Mouse (Mus musculus) spleen, adult 2 months (tissue): Measurements from ENCODE around the gene Mettl2. TPM values are rescaled to one million over a fixed set of nuclear protein-coding genes. Genes with fewer than 3 reads are reported as not detected.

Experiments used
- DNase-seq, 2 experiments: peaks; one replicate each; pipeline versions ENCODE4 v3.0.0 to v3.0.0-alpha.2; 2012 to 2021; ENCODE audit warnings: low spot score in 2 of 2, low read depth in 1 of 2
- H3K27ac ChIP-seq: fragments of 200-500 bp; 2 replicates; pipeline ENCODE4 v1.5.1; 2012; ENCODE audit warnings: low read length, inconsistent platforms; ENCODE audit not compliant: insufficient read depth
- H3K27me3 ChIP-seq: fragments of 200-500 bp; 2 replicates; pipeline ENCODE4 v1.6.1; 2012; ENCODE audit warnings: mild to moderate bottlenecking, moderate library complexity, low read length, inconsistent platforms; ENCODE audit not compliant: control insufficient read depth, insufficient read depth
- H3K36me3 ChIP-seq: fragments of 200-500 bp; 2 replicates; pipeline ENCODE4 v1.6.1; 2012; ENCODE audit warnings: mild to moderate bottlenecking, low read length, inconsistent platforms; ENCODE audit not compliant: control insufficient read depth, insufficient read depth
- H3K4me1 ChIP-seq: fragments of 200-500 bp; 2 replicates; pipeline ENCODE4 v1.6.1; 2011; ENCODE audit warnings: inconsistent platforms; ENCODE audit not compliant: control insufficient read depth, insufficient read depth, insufficient read length
- H3K4me3 ChIP-seq: fragments of 200-500 bp; 2 replicates; pipeline ENCODE4 v1.5.1; 2011; ENCODE audit warnings: mild to moderate bottlenecking, inconsistent platforms; ENCODE audit not compliant: insufficient read depth, insufficient read length; ENCODE audit errors: extremely low read depth
- CTCF ChIP-seq: fragments of 200-500 bp; IDR thresholded peaks from 2 replicates; pipeline ENCODE4 v1.5.1; 2011; ENCODE audit warnings: mild to moderate bottlenecking, inconsistent platforms; ENCODE audit not compliant: insufficient read depth, insufficient read length, insufficient replicate concordance; ENCODE audit errors: extremely low read depth
- POLR2A ChIP-seq: fragments of 200-500 bp; IDR thresholded peaks from 2 replicates; pipeline ENCODE4 v1.6.1; 2011; ENCODE audit warnings: low read depth, low read length, inconsistent platforms
- WGBS: fragments of 180-500 bp; shearing (Covaris S2); methylation state at CpG from one replicate; pipeline ENCODE4 v1.1.7; 2018; 5-methylcytosine and 5-hydroxymethylcytosine counted together
- polyA plus RNA-seq: library from polyadenylated mRNA; depleted of rRNA; stranded (reverse); fragments of >200 nt; gene quantifications from 2 replicates; pipeline ENCODE4 v1.2.3, GENCODE M21; 2012

Gene Mettl2
- polyA plus RNA-seq, 1 experiment: 8.5 TPM

DNA sequence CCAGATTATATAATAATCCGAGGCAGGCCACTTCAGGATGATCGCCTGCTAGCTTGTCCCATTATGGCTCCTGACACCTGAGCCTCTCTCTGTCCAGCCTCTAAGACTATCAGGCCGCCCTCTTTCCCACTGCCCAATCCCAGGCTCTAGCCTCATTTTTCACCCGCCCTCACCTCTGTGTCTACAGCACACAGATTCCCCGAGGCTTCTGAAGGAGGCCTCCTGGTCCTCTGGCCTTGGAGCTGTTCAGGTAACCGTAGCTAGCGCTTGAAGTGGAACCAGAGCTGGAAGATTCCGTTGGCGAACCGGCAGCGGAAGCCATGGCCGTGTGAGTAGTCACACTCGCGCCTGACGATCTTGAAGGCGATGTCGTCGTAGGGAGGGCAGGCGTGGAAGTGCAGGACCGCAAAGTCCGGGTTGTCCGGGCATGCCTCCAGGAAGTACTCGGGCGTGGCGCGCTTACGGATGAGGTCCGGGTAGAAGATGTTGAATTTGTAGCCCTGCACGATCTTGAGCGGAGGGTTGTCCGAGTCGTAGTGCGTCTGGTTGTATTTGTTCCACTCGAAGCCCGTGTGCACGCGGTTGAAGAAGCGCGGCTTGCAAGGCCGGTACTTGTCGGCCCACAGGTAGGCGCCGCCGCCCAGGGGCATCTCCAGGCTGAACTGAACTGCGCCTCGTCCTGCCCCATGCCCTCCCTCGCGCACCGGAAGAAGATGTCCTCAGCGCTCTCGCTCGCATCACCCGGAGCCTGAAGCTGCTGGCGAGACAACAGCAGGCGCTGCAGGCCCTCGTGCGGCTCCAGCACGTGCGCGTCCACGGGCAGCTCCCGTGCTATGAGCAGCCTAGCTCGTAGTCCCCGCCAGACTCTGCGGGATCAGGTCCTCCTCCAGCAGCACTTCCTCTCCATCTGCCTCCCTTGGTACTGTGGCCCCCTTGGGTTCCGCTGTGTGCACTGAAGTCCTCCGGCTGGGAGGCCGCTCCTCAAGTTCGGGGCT lies 38.6 kb downstream of the Mettl2 start:
- Histone ChIP-seq H3K36me3 (no peaks in the 10 kb centered on the region), H3K4me1 (no peaks in the 10 kb centered on the region), H3K4me3 (no peak overlapping the region), H3K27me3 (no peaks in the 10 kb centered on the region), H3K27ac (no peak overlapping the region)
- no peak for TF ChIP-seq POLR2A
- no peak for TF ChIP-seq CTCF
- no peak for DNase-seq
- whole genome bisulfite sequencing: 90% methylated on average over 69 of the region's 69 CpGs

DNA sequence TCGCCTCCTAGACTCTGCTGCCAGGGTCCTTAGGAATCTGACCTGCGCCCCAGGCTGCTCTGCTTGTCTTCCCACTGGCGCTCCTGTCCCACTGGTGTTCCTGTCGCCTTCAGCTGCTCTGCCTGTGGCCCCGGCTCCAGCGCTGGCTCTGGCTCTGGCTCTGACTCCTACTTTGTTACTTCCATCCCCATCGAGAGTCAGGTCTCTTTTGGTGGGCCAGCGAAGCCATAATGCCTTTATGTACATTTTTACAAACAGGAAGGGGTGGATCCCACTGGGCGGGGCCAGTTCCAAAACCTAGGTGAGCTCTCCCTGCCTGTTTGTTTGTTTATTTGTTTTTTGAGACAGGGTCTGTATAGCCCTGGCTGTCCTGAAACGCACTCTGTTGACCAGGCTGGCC lies 40.6 kb downstream of the Mettl2 start:
- WGBS: 89% methylated on average over 10 of the region's 10 CpGs
- Histone ChIP-seq H3K4me1 (no peaks in the 10 kb centered on the region), H3K27ac (no peak overlapping the region), H3K36me3 (no peaks in the 10 kb centered on the region), H3K27me3 (no peaks in the 10 kb centered on the region), H3K4me3 (no peak overlapping the region)
- DNase-seq: no peak
- TF ChIP-seq POLR2A: no peak
- no peak for TF ChIP-seq CTCF

DNA sequence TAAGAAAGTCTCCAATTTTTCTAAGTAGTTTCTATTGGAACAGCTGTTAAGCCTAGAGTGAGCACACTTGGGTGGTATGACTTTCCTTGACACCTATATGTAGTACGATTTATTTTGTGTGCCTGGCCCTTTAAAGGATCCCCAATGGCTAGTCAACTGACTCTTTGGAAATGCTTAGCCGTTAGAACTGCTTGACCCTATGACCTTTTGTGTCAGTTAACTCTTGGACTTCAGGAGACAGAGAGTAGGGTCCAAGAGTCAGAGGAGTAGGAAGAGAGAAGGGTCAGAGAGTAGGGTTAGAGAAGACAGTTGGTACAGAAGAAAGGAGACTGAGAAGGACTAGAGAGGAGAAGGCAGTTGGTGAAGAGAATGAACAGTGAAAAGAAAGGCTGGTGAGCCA lies 52.3 kb downstream of the Mettl2 start, which contains the start of gene Tlk2:
Gene Tlk2 (plus strand): TSS at position 292 of the 400 bp plus-strand sequence.
- TF ChIP-seq CTCF (no peak), POLR2A (no peak)
- WGBS: 86% methylated on average over 2 of the region's 2 CpGs
- no peaks in the 10 kb centered on the region for H3K27me3 ChIP-seq
- no peak for DNase-seq
- no peak within 1 kb of the TSS for H3K27ac ChIP-seq
- H3K4me3 ChIP-seq: no peak within 1 kb of the TSS
- peaks cover 8% of the 10 kb centered on the region for H3K4me1 ChIP-seq
- H3K36me3 ChIP-seq: no peaks in the 10 kb centered on the region

DNA sequence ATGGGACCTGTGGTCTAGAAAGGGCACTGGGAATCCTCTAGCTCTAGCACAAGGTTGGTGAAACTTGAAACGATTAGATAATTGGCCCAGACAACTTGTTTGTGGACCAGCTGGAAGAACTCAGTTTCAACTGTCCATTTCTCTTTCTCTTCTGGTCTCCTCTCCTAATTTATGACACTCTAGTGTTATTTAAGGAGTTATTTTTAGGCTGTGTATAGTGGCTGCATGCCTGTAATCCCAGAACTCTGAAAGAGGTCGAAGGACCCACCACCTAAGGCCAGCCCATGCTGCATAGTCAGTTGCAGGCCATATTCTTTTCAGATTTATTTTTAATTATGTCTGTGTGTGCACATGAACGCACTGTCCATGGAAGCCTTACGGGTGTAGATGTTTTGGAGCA lies 53.3 kb downstream of the Mettl2 start:
- no peak overlapping the region for H3K4me3 ChIP-seq
- H3K27ac ChIP-seq: no peak overlapping the region
- DNase-seq: no peak
- 83% methylated on average over 4 of the region's 4 CpGs for WGBS
- H3K27me3 ChIP-seq: no peaks in the 10 kb centered on the region
- no peak for TF ChIP-seq POLR2A
- no peak for TF ChIP-seq CTCF
- peaks cover 2% of the 10 kb centered on the region; the same call in 1 of the 2 replicates for H3K36me3 ChIP-seq
- peaks cover 8% of the 10 kb centered on the region for H3K4me1 ChIP-seq

DNA sequence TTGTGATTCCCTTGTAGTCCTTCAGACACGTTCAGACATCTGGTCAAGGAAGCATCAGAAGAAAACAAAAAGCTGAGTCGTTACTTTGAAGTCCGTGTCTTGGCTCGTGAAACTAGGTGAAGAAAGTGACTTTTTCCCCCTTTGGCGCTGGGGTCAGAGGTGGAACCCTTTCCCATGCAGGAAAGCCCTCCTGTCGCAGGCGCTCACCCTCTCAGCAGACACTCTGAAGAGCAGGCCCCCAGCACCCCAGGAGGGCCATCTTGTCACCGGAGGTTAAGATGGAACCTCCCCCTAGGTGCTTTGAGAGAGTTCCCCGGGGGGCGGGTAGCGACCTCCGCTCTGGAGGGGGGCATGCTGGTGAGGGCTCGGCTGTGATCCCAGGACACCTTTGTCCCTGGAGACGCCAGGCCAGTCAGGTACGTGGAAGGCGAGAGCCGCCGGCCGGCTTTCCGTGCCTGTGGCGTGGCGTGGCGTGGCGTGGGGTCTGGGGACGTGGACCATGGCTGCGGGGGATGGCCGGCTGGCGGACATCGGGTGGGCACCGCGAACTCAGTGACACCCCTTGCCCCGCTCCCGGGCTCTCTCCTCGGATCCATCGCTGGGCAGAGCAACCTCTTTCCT lies 54.4 kb downstream of the Mettl2 start:
- 2% methylated on average over 35 of the region's 35 CpGs for WGBS
- Histone ChIP-seq H3K36me3 (peaks cover 3% of the 10 kb centered on the region), H3K4me3 (peak overlapping the region; percentile 85), H3K4me1 (peaks cover 8% of the 10 kb centered on the region), H3K27ac (peak overlapping the region; percentile 95), H3K27me3 (no peaks in the 10 kb centered on the region)
- DNase-seq: peak in 1 of 2 experiments; percentile 24
- TF ChIP-seq CTCF: no peak
- no peak for TF ChIP-seq POLR2A

DNA sequence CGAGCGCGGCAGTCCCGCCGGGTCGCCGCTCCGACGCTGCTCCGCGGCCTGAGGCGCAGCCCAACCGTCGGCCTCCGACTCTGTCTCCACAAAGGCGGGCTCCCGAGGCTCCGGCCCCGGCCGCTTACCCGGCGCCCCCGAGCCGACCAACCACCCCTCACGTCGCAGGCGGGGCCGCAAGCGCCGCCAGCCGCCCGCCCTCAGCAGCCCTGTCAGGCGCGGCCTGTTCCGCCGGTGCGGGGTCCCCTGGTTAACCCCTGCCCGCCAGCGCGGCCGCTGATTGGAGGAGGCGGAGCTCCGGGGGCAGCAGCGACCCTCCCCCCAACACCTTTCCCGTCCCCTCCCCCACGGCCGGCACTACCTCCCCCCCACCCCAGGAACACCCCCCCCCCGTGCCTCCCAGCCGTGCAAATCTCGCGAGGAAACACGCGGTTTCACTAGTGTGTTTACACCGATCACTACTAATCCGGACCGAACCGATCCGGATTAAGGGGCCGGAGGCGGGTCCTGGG lies 55.0 kb downstream of the Mettl2 start:
- Histone ChIP-seq H3K27me3 (no peaks in the 10 kb centered on the region), H3K36me3 (peaks cover 4% of the 10 kb centered on the region), H3K27ac (peak overlapping the region; percentile 95), H3K4me1 (peaks cover 8% of the 10 kb centered on the region), H3K4me3 (peak overlapping the region; percentile 85)
- peak; percentile 85 to 89 for DNase-seq
- TF ChIP-seq CTCF: no peak
- peak; percentile 11; the same call in 1 of the 2 replicates for TF ChIP-seq POLR2A
- under 1% methylated on average over 58 of the region's 60 CpGs for WGBS
